Mouse (Mus musculus): ENCODE measurements at regions not wholly inside any gene's neighbourhood (a gene's known extent, or its start where the extent isn't known, plus 50 kb on each side); places are given as distances from the start of the nearest gene placed in this dataset.

DNA sequence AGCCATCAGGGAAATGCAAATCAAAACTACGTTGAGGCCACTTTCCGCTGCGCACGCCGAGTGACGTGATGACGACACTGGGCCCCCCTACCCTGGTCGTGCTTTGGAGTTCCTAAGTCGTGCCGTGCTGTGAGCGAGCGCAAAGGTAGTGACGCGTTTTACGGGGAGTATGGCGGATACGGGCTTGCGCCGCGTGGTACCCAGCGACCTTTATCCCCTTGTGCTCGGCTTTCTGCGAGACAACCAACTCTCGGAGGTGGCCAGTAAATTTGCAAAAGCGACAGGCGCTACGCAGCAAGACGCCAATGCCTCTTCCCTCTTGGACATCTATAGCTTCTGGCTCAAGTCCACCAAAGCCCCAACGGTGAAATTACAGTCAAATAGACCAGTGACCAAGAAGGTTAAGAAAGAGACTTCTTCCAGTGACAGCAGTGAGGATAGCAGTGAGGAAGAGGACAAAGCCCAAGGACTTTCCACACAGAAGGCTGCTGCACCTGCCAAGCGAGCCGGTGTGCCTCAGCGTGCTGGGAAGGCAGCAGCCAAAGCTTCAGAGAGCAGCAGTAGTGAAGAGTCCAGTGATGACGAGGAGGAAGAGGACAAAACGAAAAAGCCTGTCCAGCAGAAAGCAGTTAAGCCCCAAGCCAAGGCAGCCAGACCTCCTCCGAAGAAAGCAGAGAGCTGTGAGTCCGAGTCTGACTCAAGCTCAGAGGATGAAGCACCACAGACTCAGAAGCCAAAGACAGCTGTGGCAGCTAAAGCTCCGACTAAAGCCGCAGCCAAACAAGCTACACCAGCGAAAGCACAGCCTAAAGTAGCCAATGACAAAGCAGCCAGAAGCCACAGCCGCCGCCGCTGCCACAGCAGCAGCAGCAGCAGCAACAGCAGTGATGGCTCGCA, 123.3 kb upstream of the Agtr2 start:
- H3K4me3 ChIP-seq (ENCODE audit: extremely low read depth, insufficient read depth, insufficient read length): peak overlapping the region; percentile 36; the same call in 1 of the 2 replicates
- WGBS: 29% methylated on average over 43 of the region's 43 CpGs
- H3K36me3 ChIP-seq (ENCODE audit: control insufficient read depth, insufficient read depth, low read length): no peaks in the 10 kb centered on the region
- H3K27ac ChIP-seq (ENCODE audit: insufficient read depth, low read length): no peak overlapping the region
- no peaks in the 10 kb centered on the region for H3K4me1 ChIP-seq (ENCODE audit: control insufficient read depth, insufficient read depth, insufficient read length)
- H3K27me3 ChIP-seq (ENCODE audit: control insufficient read depth, insufficient read depth, low read length): no peaks in the 10 kb centered on the region
- TF ChIP-seq CTCF (IDR thresholded peaks at IDR 0.05; ENCODE audit: extremely low read depth, insufficient read depth, insufficient read length, insufficient replicate concordance): no peak
- TF ChIP-seq POLR2A (IDR thresholded peaks at IDR 0.05; ENCODE audit: low read depth, low read length): no peak
- DNase-seq (ENCODE audit: low read depth in 1 of 2, low spot score in 2 of 2): no peak

DNA sequence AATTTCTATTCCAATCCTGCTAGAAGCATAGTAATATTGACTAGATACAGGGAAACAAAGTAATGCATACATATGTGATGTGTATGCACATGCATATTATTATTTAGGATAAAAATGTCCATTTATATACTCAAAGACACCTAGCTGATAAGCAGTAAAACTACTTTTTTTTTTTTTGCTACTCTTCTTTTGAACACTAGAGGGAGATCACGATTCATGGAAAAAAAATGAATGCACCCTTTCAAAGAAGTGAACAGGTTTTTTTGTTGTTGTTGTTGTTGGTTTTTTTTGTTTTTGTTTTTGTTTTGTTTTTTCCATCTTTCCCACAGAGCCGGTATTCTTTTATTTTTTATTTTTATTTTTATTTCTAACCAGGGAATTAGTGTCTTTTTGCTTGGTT, 99.1 kb upstream of the Agtr2 start:
- Histone ChIP-seq H3K27me3 (ENCODE audit: control insufficient read depth, insufficient read depth, low read length) (no peaks in the 10 kb centered on the region), H3K36me3 (ENCODE audit: control insufficient read depth, insufficient read depth, low read length) (no peaks in the 10 kb centered on the region), H3K27ac (ENCODE audit: insufficient read depth, low read length) (no peak overlapping the region), H3K4me1 (ENCODE audit: control insufficient read depth, insufficient read depth, insufficient read length) (no peaks in the 10 kb centered on the region), H3K4me3 (ENCODE audit: extremely low read depth, insufficient read depth, insufficient read length) (no peak overlapping the region)
- no peak for DNase-seq (ENCODE audit: low read depth in 1 of 2, low spot score in 2 of 2)
- WGBS: 12% methylated on average over 2 of the region's 2 CpGs
- TF ChIP-seq CTCF (IDR thresholded peaks at IDR 0.05; ENCODE audit: extremely low read depth, insufficient read depth, insufficient read length, insufficient replicate concordance) (no peak), POLR2A (IDR thresholded peaks at IDR 0.05; ENCODE audit: low read depth, low read length) (no peak)

DNA sequence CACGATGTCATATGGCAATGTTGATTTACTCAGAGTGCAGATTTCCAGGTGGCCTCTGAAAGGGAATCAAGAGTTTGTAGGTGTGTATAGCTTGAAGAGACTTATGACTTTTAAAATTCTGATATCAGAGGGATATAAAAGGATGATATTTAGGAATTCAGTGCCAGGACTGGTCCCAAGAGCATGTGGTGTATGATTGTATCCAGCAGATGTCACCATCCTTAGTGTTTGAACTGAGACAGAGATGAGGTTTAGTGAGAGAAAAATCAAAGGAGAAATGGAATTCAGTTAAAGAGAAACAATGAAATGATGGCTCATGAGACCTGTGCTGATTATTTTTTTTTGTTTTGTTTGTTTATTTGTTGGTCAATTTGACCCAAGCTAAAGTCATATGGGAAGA, 94.4 kb upstream of the Agtr2 start:
- Histone ChIP-seq H3K27ac (ENCODE audit: insufficient read depth, low read length) (no peak overlapping the region), H3K27me3 (ENCODE audit: control insufficient read depth, insufficient read depth, low read length) (no peaks in the 10 kb centered on the region), H3K4me1 (ENCODE audit: control insufficient read depth, insufficient read depth, insufficient read length) (no peaks in the 10 kb centered on the region), H3K36me3 (ENCODE audit: control insufficient read depth, insufficient read depth, low read length) (no peaks in the 10 kb centered on the region), H3K4me3 (ENCODE audit: extremely low read depth, insufficient read depth, insufficient read length) (no peak overlapping the region)
- DNase-seq (ENCODE audit: low read depth in 1 of 2, low spot score in 2 of 2): no peak
- no peak for TF ChIP-seq POLR2A (IDR thresholded peaks at IDR 0.05; ENCODE audit: low read depth, low read length)
- no peak for TF ChIP-seq CTCF (IDR thresholded peaks at IDR 0.05; ENCODE audit: extremely low read depth, insufficient read depth, insufficient read length, insufficient replicate concordance)
- WGBS: 64% methylated on average over 1 of the region's 1 CpGs

DNA sequence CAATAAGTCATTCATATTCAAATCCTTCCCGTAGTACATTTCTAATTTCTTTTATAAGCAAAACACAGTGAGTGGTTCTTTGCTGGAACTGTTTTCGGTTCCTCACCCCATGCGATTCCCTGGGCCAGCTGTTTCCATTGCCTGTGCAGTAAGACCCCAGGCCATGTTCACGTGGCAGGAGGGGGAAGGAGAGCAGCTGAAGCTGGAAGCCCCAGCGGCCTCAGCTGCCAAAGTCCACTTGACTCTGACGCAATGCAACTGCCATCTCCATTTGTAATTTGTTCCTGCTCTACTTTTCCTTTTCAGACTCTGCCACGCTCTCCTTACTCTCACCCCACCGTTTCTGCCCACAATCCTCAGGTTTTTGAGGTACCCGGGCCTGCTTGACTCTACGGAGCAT, 91.1 kb upstream of the Agtr2 start:
- WGBS: 76% methylated on average over 10 of the region's 10 CpGs
- Histone ChIP-seq H3K4me1 (ENCODE audit: control insufficient read depth, insufficient read depth, insufficient read length) (no peaks in the 10 kb centered on the region), H3K4me3 (ENCODE audit: extremely low read depth, insufficient read depth, insufficient read length) (no peak overlapping the region), H3K27ac (ENCODE audit: insufficient read depth, low read length) (no peak overlapping the region), H3K27me3 (ENCODE audit: control insufficient read depth, insufficient read depth, low read length) (no peaks in the 10 kb centered on the region), H3K36me3 (ENCODE audit: control insufficient read depth, insufficient read depth, low read length) (no peaks in the 10 kb centered on the region)
- no peak for DNase-seq (ENCODE audit: low read depth in 1 of 2, low spot score in 2 of 2)
- TF ChIP-seq CTCF (IDR thresholded peaks at IDR 0.05; ENCODE audit: extremely low read depth, insufficient read depth, insufficient read length, insufficient replicate concordance) (no peak), POLR2A (IDR thresholded peaks at IDR 0.05; ENCODE audit: low read depth, low read length) (no peak)

DNA sequence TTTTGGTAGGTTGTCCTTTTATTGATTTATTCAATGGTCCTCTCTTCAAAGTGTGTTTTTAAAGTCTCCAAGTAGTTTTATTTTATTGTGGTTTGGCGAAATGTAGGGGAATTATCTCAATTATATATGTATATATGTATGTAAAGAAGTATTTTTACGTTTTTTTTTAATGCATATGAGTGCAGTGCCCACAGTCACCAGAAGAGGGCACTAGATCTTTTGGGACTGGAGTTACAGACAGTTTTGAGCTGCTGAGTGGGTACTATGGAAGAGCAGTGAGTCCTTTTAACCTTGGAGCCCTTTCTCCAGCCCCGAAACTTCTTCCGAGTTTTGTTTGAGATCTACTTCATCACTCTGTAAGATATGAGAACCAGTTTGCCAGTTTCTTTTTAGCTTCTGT, 59.5 kb upstream of the Agtr2 start:
- no peaks in the 10 kb centered on the region for H3K27me3 ChIP-seq (ENCODE audit: control insufficient read depth, insufficient read depth, low read length)
- H3K4me1 ChIP-seq (ENCODE audit: control insufficient read depth, insufficient read depth, insufficient read length): no peaks in the 10 kb centered on the region
- H3K4me3 ChIP-seq (ENCODE audit: extremely low read depth, insufficient read depth, insufficient read length): no peak overlapping the region
- H3K27ac ChIP-seq (ENCODE audit: insufficient read depth, low read length): no peak overlapping the region
- 51% methylated on average over 4 of the region's 4 CpGs for WGBS
- no peaks in the 10 kb centered on the region for H3K36me3 ChIP-seq (ENCODE audit: control insufficient read depth, insufficient read depth, low read length)
- DNase-seq (ENCODE audit: low read depth in 1 of 2, low spot score in 2 of 2): no peak
- TF ChIP-seq POLR2A (IDR thresholded peaks at IDR 0.05; ENCODE audit: low read depth, low read length): no peak

DNA sequence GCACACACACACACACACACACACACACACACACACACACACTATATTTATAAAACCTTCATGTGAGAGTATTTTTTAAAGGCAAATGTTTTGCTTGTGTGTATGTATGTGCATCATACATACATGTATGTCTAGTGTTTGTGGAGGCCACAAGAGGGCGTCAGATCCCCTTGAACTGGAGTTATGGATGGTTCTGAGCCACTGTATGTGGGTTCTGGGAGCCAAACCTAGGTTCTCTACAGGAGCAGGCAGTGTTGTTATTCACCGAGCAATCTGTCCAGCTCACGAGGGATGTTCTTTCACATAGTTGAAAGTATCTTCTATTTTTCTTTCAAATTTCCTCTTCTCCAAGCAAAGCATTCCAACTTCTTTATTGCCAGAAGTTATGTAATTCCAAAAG, 56.3 kb upstream of the Agtr2 start:
- no peak for DNase-seq (ENCODE audit: low read depth in 1 of 2, low spot score in 2 of 2)
- Histone ChIP-seq H3K4me1 (ENCODE audit: control insufficient read depth, insufficient read depth, insufficient read length) (no peaks in the 10 kb centered on the region), H3K36me3 (ENCODE audit: control insufficient read depth, insufficient read depth, low read length) (no peaks in the 10 kb centered on the region), H3K27me3 (ENCODE audit: control insufficient read depth, insufficient read depth, low read length) (no peaks in the 10 kb centered on the region), H3K4me3 (ENCODE audit: extremely low read depth, insufficient read depth, insufficient read length) (no peak overlapping the region), H3K27ac (ENCODE audit: insufficient read depth, low read length) (no peak overlapping the region)
- TF ChIP-seq CTCF (IDR thresholded peaks at IDR 0.05; ENCODE audit: extremely low read depth, insufficient read depth, insufficient read length, insufficient replicate concordance) (no peak), POLR2A (IDR thresholded peaks at IDR 0.05; ENCODE audit: low read depth, low read length) (no peak)
- 61% methylated on average over 3 of the region's 3 CpGs for WGBS

DNA sequence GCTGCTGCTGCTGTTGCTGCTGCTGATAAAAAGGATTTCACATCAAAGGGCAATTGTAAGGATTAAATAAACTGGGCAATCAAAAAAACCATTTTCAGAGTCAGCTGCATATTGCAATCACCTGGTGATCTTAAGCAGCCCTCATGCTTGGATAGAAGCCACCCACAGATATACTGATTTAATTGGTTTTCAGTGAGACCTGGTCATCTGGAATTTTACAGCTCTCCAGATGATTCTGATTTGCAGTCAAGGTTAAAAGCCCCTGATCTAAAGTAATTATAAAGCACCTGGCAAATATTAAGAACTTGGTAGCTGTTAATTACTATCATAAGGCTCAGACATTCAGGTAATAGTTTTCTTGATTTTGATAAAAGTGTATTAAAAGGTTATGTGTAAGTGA, 50.8 kb upstream of the Agtr2 start:
- no peak overlapping the region for H3K27ac ChIP-seq (ENCODE audit: insufficient read depth, low read length)
- TF ChIP-seq CTCF (IDR thresholded peaks at IDR 0.05; ENCODE audit: extremely low read depth, insufficient read depth, insufficient read length, insufficient replicate concordance): no peak
- H3K4me1 ChIP-seq (ENCODE audit: control insufficient read depth, insufficient read depth, insufficient read length): no peaks in the 10 kb centered on the region
- DNase-seq (ENCODE audit: low read depth in 1 of 2, low spot score in 2 of 2): no peak
- H3K27me3 ChIP-seq (ENCODE audit: control insufficient read depth, insufficient read depth, low read length): no peaks in the 10 kb centered on the region
- no peaks in the 10 kb centered on the region for H3K36me3 ChIP-seq (ENCODE audit: control insufficient read depth, insufficient read depth, low read length)
- H3K4me3 ChIP-seq (ENCODE audit: extremely low read depth, insufficient read depth, insufficient read length): no peak overlapping the region
